Mouse (Mus musculus): ENCODE measurements around the gene Ppp1r1b. TPM values are rescaled to one million over a fixed set of nuclear protein-coding genes. Genes with fewer than 3 reads are reported as not detected.

Ppp1r1b gene
- polyA plus RNA-seq, 1 experiment from 2014 or later: not detected

GRCm38 (mm10) chr11:98384216-98384615, 36.0 kb downstream of the Ppp1r1b start:
- 79% methylated on average over 19 of the region's 20 CpGs for WGBS (ENCODE audit: missing documents)
- Histone ChIP-seq H3K79me2 (ENCODE audit: inconsistent target) (no peaks in the 10 kb centered on the region), H3K4me3 (ENCODE audit: inconsistent target) (no peak overlapping the region), H3K27ac (no peak overlapping the region), H3K36me3 (ENCODE audit: inconsistent target) (peaks cover 18% of the 10 kb centered on the region)

DNA sequence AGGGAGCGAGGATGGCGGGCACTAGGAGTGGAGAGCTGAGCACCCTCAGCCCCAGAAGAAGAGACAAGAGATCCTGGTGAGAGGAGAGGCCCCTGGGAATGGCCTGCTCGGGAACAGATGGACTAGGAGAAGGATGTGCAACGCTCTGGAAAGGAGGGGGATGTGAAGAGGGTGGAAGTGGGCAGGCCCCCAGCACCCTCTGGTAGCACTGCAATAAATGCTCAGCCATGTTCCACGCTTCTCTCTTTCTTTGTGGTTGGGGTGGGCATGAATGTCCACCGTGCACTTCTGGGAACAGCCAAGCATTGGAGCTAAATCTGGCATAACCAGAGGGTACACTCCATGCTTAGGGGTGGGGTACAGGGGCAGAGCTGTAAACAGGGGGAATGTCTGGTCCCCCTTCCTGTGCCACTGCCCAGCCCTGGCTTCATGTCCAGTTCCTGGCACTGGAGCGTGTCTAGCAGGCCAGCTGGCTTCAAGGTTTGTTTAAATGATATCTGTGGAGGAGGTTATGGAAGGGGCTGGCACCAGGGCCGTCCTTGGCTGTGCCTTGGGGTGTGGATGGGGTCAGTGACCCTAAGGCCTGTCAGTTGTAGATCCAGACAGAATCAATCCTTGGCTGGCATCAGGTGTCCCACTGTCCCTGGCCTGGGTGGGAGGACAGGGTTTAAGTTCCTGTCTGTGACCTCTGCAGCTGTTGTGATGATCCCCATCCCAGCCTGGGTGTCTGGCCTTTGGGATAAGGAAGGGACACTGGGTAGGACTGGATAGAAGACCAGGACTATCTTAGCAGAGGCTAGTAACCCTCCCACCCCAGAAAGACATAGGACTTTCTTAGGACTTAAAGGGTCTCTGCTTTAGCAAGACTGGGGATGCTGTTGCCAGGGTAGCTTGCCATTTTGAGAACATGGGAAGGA, 36.8 kb downstream of the Ppp1r1b start:
- 77% methylated on average over 8 of the region's 8 CpGs for WGBS (ENCODE audit: missing documents)
- Histone ChIP-seq H3K4me3 (ENCODE audit: inconsistent target) (no peak overlapping the region), H3K36me3 (ENCODE audit: inconsistent target) (peaks cover 11% of the 10 kb centered on the region), H3K79me2 (ENCODE audit: inconsistent target) (no peaks in the 10 kb centered on the region), H3K27ac (no peak overlapping the region)

- Histone ChIP-seq H3K27ac (no peak within 1 kb of the TSS), H3K4me3 (ENCODE audit: inconsistent target) (no peak within 1 kb of the TSS), H3K79me2 (ENCODE audit: inconsistent target) (no peaks in the 10 kb centered on the region), H3K36me3 (ENCODE audit: inconsistent target) (peaks cover 1% of the 10 kb centered on the region; the same call in 1 of the 2 replicates)
- WGBS (ENCODE audit: missing documents): 65% methylated on average over 24 of the region's 25 CpGs
These were observed 37.7 kb downstream of the Ppp1r1b start, which contains the start of gene Pnmt for GRCm38 (mm10) chr11:98385638-98386585. Gene Pnmt, plus strand, starts transcription at chr11:98386450.

DNA sequence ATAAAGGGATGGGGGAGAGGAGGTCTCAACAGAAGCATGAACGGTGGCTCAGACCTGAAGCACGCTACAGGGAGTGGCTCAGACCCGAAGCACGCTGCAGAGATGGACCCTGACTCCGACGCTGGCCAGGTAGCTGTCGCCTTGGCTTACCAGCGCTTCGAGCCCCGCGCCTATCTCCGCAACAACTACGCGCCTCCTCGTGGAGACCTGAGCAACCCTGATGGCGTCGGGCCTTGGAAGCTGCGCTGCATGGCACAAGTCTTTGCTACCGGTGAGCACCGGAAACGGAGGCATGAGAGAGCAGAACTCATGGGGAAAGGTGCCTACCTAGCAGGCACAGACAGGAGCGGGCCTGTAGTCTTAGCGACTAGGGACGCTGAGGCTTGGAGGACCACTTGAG, 38.4 kb downstream of the Ppp1r1b start:
- Histone ChIP-seq H3K79me2 (ENCODE audit: inconsistent target) (no peaks in the 10 kb centered on the region), H3K27ac (no peak overlapping the region), H3K4me3 (ENCODE audit: inconsistent target) (no peak overlapping the region), H3K36me3 (ENCODE audit: inconsistent target) (no peaks in the 10 kb centered on the region)
- 21% methylated on average over 24 of the region's 24 CpGs for WGBS (ENCODE audit: missing documents)

- H3K79me2 ChIP-seq (ENCODE audit: inconsistent target): no peaks in the 10 kb centered on the region
- no peaks in the 10 kb centered on the region for H3K36me3 ChIP-seq (ENCODE audit: inconsistent target)
- no peak overlapping the region for H3K27ac ChIP-seq
- WGBS (ENCODE audit: missing documents): 70% methylated on average over 12 of the region's 14 CpGs
- H3K4me3 ChIP-seq (ENCODE audit: inconsistent target): no peak overlapping the region
These were observed 38.9 kb downstream of the Ppp1r1b start for GRCm38 (mm10) chr11:98387056-98387577.

DNA sequence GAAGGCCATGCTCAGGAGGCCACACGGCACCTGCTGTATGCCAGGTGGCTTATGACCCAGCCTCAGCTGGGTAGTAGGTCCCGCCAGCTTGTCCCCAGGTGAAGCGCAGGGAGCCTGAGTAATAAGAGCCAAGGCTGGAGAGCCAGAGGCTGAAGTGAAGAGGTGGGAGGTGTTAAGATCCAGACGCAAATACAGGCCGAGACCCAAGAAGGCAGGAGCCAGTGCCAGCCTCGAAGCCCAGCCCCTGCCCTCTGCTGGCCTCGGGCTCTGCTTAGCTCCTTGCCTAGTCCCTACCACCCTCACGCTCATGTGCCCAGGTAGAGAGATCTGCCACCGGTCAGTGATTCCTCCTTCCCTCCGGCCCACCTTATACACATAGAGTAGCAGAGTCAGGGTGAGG, 40.1 kb downstream of the Ppp1r1b start:
- WGBS (ENCODE audit: missing documents): 92% methylated on average over 9 of the region's 10 CpGs
- H3K4me3 ChIP-seq (ENCODE audit: inconsistent target): no peak overlapping the region
- H3K36me3 ChIP-seq (ENCODE audit: inconsistent target): no peaks in the 10 kb centered on the region
- H3K79me2 ChIP-seq (ENCODE audit: inconsistent target): no peaks in the 10 kb centered on the region
- H3K27ac ChIP-seq: no peak overlapping the region

DNA sequence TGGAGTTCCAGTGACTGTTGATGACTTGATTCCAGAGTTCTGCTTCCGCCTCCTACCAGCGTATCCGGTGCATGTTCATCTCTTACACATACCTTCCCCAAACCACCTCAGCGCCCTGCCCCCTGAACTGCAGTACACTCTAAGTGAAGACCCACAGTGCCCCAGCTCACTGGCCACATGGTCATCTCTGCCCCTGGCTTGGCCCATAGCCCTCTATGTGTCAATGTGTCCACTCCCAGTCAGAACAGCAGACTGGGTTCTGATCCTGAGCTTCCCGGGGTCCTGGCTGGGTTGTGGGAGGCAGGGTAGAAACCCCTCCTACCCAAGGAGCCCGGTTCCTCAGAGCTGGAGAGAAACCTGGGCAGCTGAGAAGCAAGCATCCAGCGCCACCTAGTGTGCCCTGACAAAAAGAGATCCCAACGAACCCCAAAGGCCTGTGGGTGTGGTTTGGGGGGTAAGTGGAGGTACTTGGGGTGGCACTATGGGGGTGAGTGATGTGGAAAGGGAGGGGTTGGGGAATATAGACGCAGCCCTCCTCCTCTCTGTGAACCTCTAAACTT, 41.1 kb downstream of the Ppp1r1b start:
- H3K79me2 ChIP-seq (ENCODE audit: inconsistent target): no peaks in the 10 kb centered on the region
- no peak overlapping the region for H3K4me3 ChIP-seq (ENCODE audit: inconsistent target)
- no peak overlapping the region for H3K27ac ChIP-seq
- WGBS (ENCODE audit: missing documents): 20% methylated on average over 9 of the region's 9 CpGs
- H3K36me3 ChIP-seq (ENCODE audit: inconsistent target): no peaks in the 10 kb centered on the region

DNA sequence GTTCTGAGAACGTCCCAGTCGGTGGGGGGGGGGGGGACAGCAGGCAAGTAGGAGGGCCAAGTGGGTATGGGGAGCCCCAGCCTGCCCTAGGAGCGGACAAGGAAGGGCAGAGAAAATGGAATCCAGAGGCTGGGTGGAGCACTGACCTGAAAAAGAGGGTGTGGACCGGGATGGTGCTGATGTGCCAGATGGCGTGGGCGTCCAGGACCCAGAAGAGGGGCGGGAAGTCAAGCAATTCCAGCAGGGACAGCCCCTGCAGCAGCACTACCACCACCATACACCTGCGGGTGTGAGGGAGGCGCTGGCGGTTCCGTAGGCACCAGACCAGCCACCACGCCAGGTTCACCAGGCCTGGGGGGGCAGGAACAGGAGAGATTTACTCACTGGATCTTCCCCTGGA, 41.9 kb downstream of the Ppp1r1b start:
- H3K27ac ChIP-seq: no peak overlapping the region
- H3K4me3 ChIP-seq (ENCODE audit: inconsistent target): no peak overlapping the region
- 91% methylated on average over 12 of the region's 12 CpGs for WGBS (ENCODE audit: missing documents)
- H3K36me3 ChIP-seq (ENCODE audit: inconsistent target): no peaks in the 10 kb centered on the region
- no peaks in the 10 kb centered on the region for H3K79me2 ChIP-seq (ENCODE audit: inconsistent target)

DNA sequence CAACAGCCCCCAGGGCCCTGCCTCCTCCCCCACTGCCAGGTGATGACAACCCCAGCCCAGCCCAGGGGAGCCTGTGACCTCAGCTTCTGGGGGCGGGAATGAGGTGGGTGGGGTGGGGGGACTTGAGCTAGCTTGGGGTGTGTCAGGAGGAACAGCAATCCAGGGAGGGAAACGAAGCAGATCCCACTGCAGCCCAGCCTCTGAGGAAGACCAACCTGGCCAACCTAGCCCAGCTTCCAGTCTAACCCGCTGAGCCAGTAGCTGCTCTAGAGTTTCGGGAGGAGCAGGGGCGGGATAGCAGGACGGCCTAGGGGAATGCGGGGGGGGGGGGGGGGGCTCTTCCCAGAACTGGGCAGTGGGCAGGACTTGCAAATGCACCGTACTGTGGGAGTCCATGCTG, 43.8 kb downstream of the Ppp1r1b start:
- H3K36me3 ChIP-seq (ENCODE audit: inconsistent target): no peaks in the 10 kb centered on the region
- WGBS (ENCODE audit: missing documents): 73% methylated on average over 7 of the region's 8 CpGs
- no peak overlapping the region for H3K27ac ChIP-seq
- H3K4me3 ChIP-seq (ENCODE audit: inconsistent target): no peak overlapping the region
- no peaks in the 10 kb centered on the region for H3K79me2 ChIP-seq (ENCODE audit: inconsistent target)

DNA sequence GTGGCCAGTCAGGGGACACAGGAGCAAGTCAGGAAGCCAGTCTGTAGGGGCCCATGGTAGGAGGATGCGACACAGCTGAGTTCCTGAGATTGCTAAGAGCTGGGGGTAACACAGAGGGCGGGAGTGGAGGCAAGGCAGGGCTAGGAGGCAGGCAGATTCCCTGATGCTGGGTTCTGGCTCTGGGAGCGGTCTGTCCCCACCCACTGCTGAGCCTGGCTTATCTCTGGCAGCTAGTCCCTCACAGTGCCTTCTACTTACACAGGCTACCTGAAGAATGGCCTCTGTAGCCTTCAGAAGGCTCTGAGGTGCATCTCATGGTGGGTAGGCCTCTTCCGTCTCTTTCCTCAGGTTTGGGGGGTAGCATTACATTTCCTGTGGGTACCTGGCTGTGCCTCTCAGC, 44.4 kb downstream of the Ppp1r1b start:
- Histone ChIP-seq H3K27ac (no peak overlapping the region), H3K79me2 (ENCODE audit: inconsistent target) (no peaks in the 10 kb centered on the region), H3K4me3 (ENCODE audit: inconsistent target) (no peak overlapping the region), H3K36me3 (ENCODE audit: inconsistent target) (no peaks in the 10 kb centered on the region)
- WGBS (ENCODE audit: missing documents): 49% methylated on average over 4 of the region's 4 CpGs

DNA sequence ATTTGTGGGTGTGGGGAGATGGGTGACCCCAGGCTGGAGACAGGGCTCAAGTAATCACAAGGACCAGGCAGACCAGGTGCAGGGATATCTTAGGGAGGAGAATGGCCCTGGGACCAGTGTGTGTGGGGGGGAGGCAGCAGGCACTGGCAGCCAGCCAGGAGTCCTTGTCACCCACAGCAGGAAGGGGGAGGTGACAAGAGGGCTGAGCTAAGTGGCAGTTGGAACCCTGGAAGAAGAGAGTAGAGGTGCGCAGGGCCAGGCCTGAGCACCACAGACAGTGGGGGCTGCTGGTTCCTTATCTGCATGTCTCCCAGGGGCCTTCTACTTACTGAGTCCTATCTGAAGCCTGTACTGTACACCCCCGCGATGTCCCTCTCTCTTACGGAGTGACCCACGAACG, 45.1 kb downstream of the Ppp1r1b start:
- WGBS (ENCODE audit: missing documents): 35% methylated on average over 6 of the region's 6 CpGs
- H3K36me3 ChIP-seq (ENCODE audit: inconsistent target): no peaks in the 10 kb centered on the region
- H3K79me2 ChIP-seq (ENCODE audit: inconsistent target): no peaks in the 10 kb centered on the region
- no peak overlapping the region for H3K4me3 ChIP-seq (ENCODE audit: inconsistent target)
- no peak overlapping the region for H3K27ac ChIP-seq

- no peak overlapping the region for H3K27ac ChIP-seq
These were observed 46.1 kb downstream of the Ppp1r1b start for GRCm38 (mm10) chr11:98394301-98394700.

GRCm38 (mm10) chr11:98395041-98395440, 46.8 kb downstream of the Ppp1r1b start:
- 54% methylated on average over 4 of the region's 4 CpGs for WGBS (ENCODE audit: missing documents)

More at GRCm38 (mm10) chr11:98394301-98394700, 46.1 kb downstream of the Ppp1r1b start:
- H3K79me2 ChIP-seq (ENCODE audit: inconsistent target): no peaks in the 10 kb centered on the region
- WGBS (ENCODE audit: missing documents): 84% methylated on average over 6 of the region's 6 CpGs
- H3K4me3 ChIP-seq (ENCODE audit: inconsistent target): no peak overlapping the region
- no peaks in the 10 kb centered on the region for H3K36me3 ChIP-seq (ENCODE audit: inconsistent target)

GRCm38 (mm10) chr11:98397946-98398345, 49.7 kb downstream of the Ppp1r1b start:
- H3K27ac ChIP-seq: no peak overlapping the region
- WGBS (ENCODE audit: missing documents): over 99% methylated on average over 7 of the region's 7 CpGs
- no peak overlapping the region for H3K4me3 ChIP-seq (ENCODE audit: inconsistent target)

More at GRCm38 (mm10) chr11:98395041-98395440, 46.8 kb downstream of the Ppp1r1b start:
- H3K79me2 ChIP-seq (ENCODE audit: inconsistent target): no peaks in the 10 kb centered on the region
- no peak overlapping the region for H3K27ac ChIP-seq
- no peak overlapping the region for H3K4me3 ChIP-seq (ENCODE audit: inconsistent target)
- H3K36me3 ChIP-seq (ENCODE audit: inconsistent target): no peaks in the 10 kb centered on the region

More at GRCm38 (mm10) chr11:98397946-98398345, 49.7 kb downstream of the Ppp1r1b start:
- H3K36me3 ChIP-seq (ENCODE audit: inconsistent target): no peaks in the 10 kb centered on the region
- H3K79me2 ChIP-seq (ENCODE audit: inconsistent target): no peaks in the 10 kb centered on the region

Measured in macrophage (primary cell).